Mouse (Mus musculus): ENCODE data around the gene Cyp27a1. TPM values are rescaled to one million over a fixed set of nuclear protein-coding genes. Genes with fewer than 3 reads are reported as not detected.
A peak's percentile ranks its signal among the peaks of the same experiment; 100 is the strongest.

Gene Cyp27a1
- polyA plus RNA-seq (2014; fragmentation: Nextera tagmentation; extraction: Ambion mirVana) = 1.2 and 2.9 TPM in 2 replicates

DNA sequence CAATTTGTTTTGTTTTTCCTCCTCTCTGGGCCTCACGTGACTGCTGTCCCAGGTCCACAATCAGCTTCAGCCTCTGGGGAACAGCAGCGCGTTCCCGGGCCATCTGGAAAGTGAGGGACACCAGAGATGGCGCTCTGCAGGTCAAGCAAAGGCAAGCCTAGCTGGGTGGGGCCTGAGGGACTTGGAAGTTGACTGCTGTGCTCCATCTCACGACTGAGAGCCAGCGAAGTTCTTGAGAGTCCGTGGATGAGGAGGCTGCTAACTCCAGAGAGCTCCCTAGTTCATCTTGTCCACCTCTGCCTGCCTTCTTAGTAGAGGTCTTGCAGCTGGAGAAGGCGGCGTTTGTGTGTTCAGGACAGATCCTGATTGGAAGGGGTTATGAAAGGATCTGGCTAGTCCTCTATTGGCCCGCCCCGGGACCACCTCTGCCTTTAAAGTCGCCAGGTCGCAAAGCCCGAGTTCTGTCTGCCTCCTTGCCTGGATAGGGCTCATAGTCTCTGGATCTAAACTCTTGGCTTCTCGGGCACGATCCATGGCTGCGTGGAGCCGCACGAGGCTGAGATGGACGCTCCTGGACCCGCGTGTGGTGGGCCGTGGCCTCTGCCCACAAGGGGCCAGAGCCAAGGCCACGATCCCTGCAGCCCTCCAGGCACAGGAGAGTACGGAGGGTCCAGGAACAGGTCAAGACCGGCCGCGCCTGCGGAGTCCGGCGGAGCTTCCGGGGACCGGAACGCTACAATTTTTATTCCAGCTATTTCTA is at the start of gene Cyp27a1:
TSS of gene Cyp27a1 (plus strand) at position 476 of the 760 bp plus-strand sequence.
- peak within 1 kb of the TSS; percentile 35 for H3K4me3 ChIP-seq (ENCODE audit: low read depth, low read length)
- no peaks in the 10 kb centered on the region for H3K36me3 ChIP-seq (ENCODE audit: control insufficient read depth, insufficient read depth, low read length)
- WGBS = 2% methylated on average over 35 of the region's 35 CpGs
- H3K4me2 ChIP-seq (ENCODE audit: low read depth, low read length) = peak within 1 kb of the TSS; percentile 75
- H3K27me3 ChIP-seq (ENCODE audit: control insufficient read depth, insufficient read depth, low read length) = no peaks in the 10 kb centered on the region
- H3K4me1 ChIP-seq (ENCODE audit: control insufficient read depth, insufficient read depth, low read length) = peaks cover 7% of the 10 kb centered on the region; the same call in 1 of the 2 replicates
- no peak within 1 kb of the TSS for H3K27ac ChIP-seq (ENCODE audit: low read depth, low read length)
- no peak for ATAC-seq (ENCODE audit: low read depth)
- no peaks in the 10 kb centered on the region for H3K9me3 ChIP-seq (ENCODE audit: control insufficient read depth, low read length)
- H3K9ac ChIP-seq (replicated peaks; ENCODE audit: low read depth, low read length) = peak within 1 kb of the TSS; percentile 49

DNA sequence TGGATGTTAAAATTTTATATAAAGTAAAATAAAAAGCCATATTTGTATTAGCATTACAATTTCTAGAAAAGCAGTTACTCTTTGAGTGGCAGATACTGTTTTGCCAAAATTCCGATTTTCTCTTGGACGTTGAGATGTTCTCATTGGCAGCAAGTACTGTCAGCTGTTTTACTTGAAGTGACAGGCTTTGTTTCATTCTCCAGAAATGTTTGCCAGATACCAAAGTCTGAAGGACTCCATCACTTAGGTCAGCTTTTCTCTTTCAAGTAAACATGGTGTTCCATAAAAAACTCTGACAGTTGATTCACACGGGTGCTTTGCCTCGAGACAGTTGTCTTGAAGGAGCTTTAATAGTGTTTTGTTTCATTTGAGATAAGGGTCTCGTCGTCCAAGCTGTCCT is 48.2 kb upstream of the Cyp27a1 start:
- Histone ChIP-seq H3K9ac (replicated peaks; ENCODE audit: low read depth, low read length) (no peak overlapping the region), H3K4me2 (ENCODE audit: low read depth, low read length) (no peak overlapping the region), H3K4me1 (ENCODE audit: control insufficient read depth, insufficient read depth, low read length) (peaks cover 6% of the 10 kb centered on the region), H3K36me3 (ENCODE audit: control insufficient read depth, insufficient read depth, low read length) (no peaks in the 10 kb centered on the region), H3K27me3 (ENCODE audit: control insufficient read depth, insufficient read depth, low read length) (no peaks in the 10 kb centered on the region), H3K4me3 (ENCODE audit: low read depth, low read length) (no peak overlapping the region), H3K9me3 (ENCODE audit: control insufficient read depth, low read length) (no peaks in the 10 kb centered on the region), H3K27ac (ENCODE audit: low read depth, low read length) (no peak overlapping the region)
- 81% methylated on average over 6 of the region's 6 CpGs for WGBS
- no peak for ATAC-seq (ENCODE audit: low read depth)

DNA sequence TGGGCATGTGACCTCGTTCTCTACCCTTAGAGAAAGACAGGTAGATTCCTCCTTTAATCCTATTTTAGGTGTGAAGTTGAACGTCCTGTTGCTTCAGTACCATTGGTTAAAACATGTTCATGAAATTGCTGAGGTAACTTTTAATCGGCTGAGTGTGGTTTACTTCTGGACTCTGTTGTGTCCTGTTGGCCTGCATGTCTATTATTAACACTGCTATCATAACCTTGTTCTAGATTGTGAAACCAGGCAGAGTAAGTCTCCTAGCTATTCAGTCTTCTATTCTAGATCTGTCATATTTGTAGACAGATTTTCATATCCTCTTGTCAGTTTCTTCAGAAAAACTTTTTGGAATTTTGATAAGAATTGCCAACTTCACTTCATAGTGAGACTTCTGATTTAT is 45.0 kb upstream of the Cyp27a1 start:
- Histone ChIP-seq H3K27me3 (ENCODE audit: control insufficient read depth, insufficient read depth, low read length) (no peaks in the 10 kb centered on the region), H3K27ac (ENCODE audit: low read depth, low read length) (no peak overlapping the region), H3K36me3 (ENCODE audit: control insufficient read depth, insufficient read depth, low read length) (no peaks in the 10 kb centered on the region), H3K9ac (replicated peaks; ENCODE audit: low read depth, low read length) (no peak overlapping the region), H3K4me3 (ENCODE audit: low read depth, low read length) (no peak overlapping the region), H3K9me3 (ENCODE audit: control insufficient read depth, low read length) (no peaks in the 10 kb centered on the region), H3K4me1 (ENCODE audit: control insufficient read depth, insufficient read depth, low read length) (peaks cover under 1% of the 10 kb centered on the region; the same call in 1 of the 2 replicates), H3K4me2 (ENCODE audit: low read depth, low read length) (no peak overlapping the region)
- 95% methylated on average over 3 of the region's 3 CpGs for WGBS
- no peak for ATAC-seq (ENCODE audit: low read depth)

DNA sequence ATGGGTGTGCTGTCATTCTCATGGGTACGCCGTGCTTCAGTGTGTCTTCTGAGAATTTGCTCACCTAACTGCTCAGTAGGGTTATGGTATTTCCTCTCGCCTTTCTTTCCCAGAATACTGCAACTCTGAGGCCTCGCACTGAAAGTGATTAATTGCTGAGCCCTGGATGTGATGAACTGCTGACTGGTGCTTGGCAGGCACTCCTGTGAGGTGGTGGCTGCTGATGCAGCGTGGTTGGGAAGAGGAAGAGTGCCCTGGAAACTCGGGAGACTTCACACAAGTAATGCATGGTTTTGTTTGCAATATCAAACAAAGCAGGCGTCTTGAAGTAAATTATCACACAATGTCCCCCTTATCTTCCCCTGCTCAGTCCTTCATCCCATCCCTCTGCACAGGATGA is 40.6 kb upstream of the Cyp27a1 start:
- no peaks in the 10 kb centered on the region for H3K9me3 ChIP-seq (ENCODE audit: control insufficient read depth, low read length)
- 84% methylated on average over 7 of the region's 7 CpGs for WGBS

DNA sequence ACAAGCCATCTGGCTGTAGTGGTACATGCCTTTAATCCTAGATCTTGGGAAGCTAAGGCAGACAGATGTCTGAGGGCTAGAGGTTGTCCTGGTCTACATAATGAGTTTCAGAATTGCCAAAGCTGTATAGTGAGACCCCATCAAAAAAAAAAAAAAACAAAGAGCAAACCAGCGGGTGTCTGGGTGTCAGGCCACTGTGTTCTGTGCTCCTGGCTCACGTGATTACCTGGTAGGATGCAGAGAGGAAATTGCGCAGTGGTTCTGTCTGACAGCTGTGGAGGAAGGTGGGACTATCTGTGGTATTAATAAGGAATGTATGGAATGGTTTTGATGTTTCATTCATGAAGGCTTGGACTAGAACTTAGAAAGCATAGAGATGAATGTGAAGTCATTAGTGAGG is 36.5 kb upstream of the Cyp27a1 start:
- WGBS = 88% methylated on average over 3 of the region's 3 CpGs
- H3K9ac ChIP-seq (replicated peaks; ENCODE audit: low read depth, low read length) = no peak overlapping the region
- H3K27me3 ChIP-seq (ENCODE audit: control insufficient read depth, insufficient read depth, low read length) = no peaks in the 10 kb centered on the region
- H3K27ac ChIP-seq (ENCODE audit: low read depth, low read length) = no peak overlapping the region
- H3K4me1 ChIP-seq (ENCODE audit: control insufficient read depth, insufficient read depth, low read length) = no peaks in the 10 kb centered on the region
- ATAC-seq (ENCODE audit: low read depth) = no peak
- peaks cover 20% of the 10 kb centered on the region; the same call in 1 of the 2 replicates for H3K36me3 ChIP-seq (ENCODE audit: control insufficient read depth, insufficient read depth, low read length)
- no peak overlapping the region for H3K4me2 ChIP-seq (ENCODE audit: low read depth, low read length)
- H3K9me3 ChIP-seq (ENCODE audit: control insufficient read depth, low read length) = no peaks in the 10 kb centered on the region
- no peak overlapping the region for H3K4me3 ChIP-seq (ENCODE audit: low read depth, low read length)

More for the DNA sequence above, 40.6 kb upstream of the Cyp27a1 start:
- no peak overlapping the region for H3K9ac ChIP-seq (replicated peaks; ENCODE audit: low read depth, low read length)
- ATAC-seq (ENCODE audit: low read depth) = no peak
- H3K4me3 ChIP-seq (ENCODE audit: low read depth, low read length) = no peak overlapping the region
- no peaks in the 10 kb centered on the region for H3K27me3 ChIP-seq (ENCODE audit: control insufficient read depth, insufficient read depth, low read length)
- H3K4me1 ChIP-seq (ENCODE audit: control insufficient read depth, insufficient read depth, low read length) = no peaks in the 10 kb centered on the region
- no peak overlapping the region for H3K27ac ChIP-seq (ENCODE audit: low read depth, low read length)
- no peak overlapping the region for H3K4me2 ChIP-seq (ENCODE audit: low read depth, low read length)
- no peaks in the 10 kb centered on the region for H3K36me3 ChIP-seq (ENCODE audit: control insufficient read depth, insufficient read depth, low read length)

DNA sequence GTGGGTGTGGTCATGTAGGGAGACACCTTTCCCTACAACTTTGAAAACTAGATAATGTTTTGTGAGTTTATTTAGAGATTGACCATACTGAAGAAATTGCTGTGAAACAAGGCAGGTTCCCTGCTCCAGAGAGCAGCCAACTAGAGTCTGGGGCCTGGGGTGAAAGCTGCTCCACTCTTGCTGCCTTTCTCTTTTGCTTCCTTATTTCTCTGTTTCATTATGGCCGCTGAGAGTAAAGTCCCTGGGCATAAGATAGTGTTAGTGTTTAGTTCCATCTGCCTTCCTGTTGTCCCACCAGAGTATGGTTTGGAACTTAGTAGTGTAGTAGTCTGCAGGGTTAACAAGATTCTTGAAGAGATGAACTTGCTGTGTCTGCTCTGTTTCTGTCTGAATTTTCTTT is 35.5 kb upstream of the Cyp27a1 start:
- H3K27ac ChIP-seq (ENCODE audit: low read depth, low read length) = no peak overlapping the region
- H3K9me3 ChIP-seq (ENCODE audit: control insufficient read depth, low read length) = no peaks in the 10 kb centered on the region
- H3K36me3 ChIP-seq (ENCODE audit: control insufficient read depth, insufficient read depth, low read length) = peaks cover 20% of the 10 kb centered on the region; the same call in 1 of the 2 replicates
- no peak overlapping the region for H3K4me2 ChIP-seq (ENCODE audit: low read depth, low read length)
- ATAC-seq (ENCODE audit: low read depth) = no peak
- H3K4me3 ChIP-seq (ENCODE audit: low read depth, low read length) = no peak overlapping the region
- H3K4me1 ChIP-seq (ENCODE audit: control insufficient read depth, insufficient read depth, low read length) = no peaks in the 10 kb centered on the region
- no peak overlapping the region for H3K9ac ChIP-seq (replicated peaks; ENCODE audit: low read depth, low read length)
- WGBS = 86% methylated on average over 1 of the region's 1 CpGs
- H3K27me3 ChIP-seq (ENCODE audit: control insufficient read depth, insufficient read depth, low read length) = no peaks in the 10 kb centered on the region

DNA sequence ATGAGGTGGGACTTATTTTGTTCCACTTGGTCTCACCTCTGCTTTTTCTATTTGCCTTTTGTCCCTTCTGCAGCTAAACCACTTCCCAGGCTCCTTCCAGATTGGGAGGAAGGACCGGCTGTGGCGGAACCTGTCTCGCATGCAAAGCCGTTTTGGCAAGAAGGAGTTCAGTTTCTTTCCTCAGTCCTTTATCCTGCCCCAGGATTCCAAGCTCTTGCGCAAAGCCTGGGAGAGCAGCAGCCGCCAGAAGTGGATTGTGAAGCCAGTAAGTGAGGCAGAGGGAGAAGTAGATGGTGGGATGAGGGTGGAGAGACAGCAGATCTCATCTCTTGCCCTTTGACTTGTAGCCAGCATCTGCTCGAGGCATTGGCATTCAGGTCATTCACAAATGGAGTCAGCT is 26.2 kb upstream of the Cyp27a1 start:
- ATAC-seq (ENCODE audit: low read depth) = no peak
- Histone ChIP-seq H3K4me1 (ENCODE audit: control insufficient read depth, insufficient read depth, low read length) (no peaks in the 10 kb centered on the region), H3K4me2 (ENCODE audit: low read depth, low read length) (no peak overlapping the region), H3K4me3 (ENCODE audit: low read depth, low read length) (no peak overlapping the region), H3K9ac (replicated peaks; ENCODE audit: low read depth, low read length) (no peak overlapping the region), H3K36me3 (ENCODE audit: control insufficient read depth, insufficient read depth, low read length) (peaks cover 55% of the 10 kb centered on the region), H3K27ac (ENCODE audit: low read depth, low read length) (no peak overlapping the region), H3K9me3 (ENCODE audit: control insufficient read depth, low read length) (no peaks in the 10 kb centered on the region), H3K27me3 (ENCODE audit: control insufficient read depth, insufficient read depth, low read length) (no peaks in the 10 kb centered on the region)
- WGBS = 98% methylated on average over 7 of the region's 7 CpGs

DNA sequence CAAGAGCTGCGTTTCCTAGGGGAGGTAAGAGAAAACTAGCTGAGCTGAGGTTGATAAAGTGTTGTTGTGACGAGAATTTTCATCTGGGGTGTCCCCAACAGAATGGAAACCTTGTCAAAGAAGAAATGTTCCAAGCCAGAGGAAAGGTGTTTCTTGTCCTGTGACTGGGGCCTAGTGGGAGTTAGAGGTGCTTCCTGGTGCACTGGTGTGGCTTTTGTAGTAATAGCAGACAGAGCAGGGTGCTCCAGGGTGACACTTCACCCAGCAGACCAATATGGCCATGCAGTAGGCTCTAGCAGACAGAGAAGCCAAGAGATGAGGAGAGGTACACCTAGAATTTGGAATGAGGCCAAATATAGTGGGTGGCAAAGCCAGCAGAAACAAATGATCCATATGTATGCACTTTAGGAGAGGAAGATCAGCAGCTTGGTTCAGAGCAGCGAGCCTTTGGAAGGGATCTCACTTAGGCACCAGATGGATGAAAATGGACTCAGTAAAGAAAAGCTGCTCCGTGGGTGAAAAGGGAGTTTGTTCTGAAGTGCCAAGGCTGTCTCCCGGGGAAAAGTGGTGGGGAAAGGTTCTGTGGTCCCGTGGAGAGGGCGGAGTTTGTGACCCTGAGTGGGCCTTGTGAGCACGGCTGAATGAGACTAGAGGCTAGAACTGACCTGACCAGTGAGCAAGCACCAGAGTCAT is 19.3 kb upstream of the Cyp27a1 start:
- no peak overlapping the region for H3K4me3 ChIP-seq (ENCODE audit: low read depth, low read length)
- no peak overlapping the region for H3K27ac ChIP-seq (ENCODE audit: low read depth, low read length)
- H3K9me3 ChIP-seq (ENCODE audit: control insufficient read depth, low read length) = no peaks in the 10 kb centered on the region
- peaks cover 65% of the 10 kb centered on the region for H3K36me3 ChIP-seq (ENCODE audit: control insufficient read depth, insufficient read depth, low read length)
- H3K9ac ChIP-seq (replicated peaks; ENCODE audit: low read depth, low read length) = no peak overlapping the region
- no peak for ATAC-seq (ENCODE audit: low read depth)
- no peaks in the 10 kb centered on the region for H3K27me3 ChIP-seq (ENCODE audit: control insufficient read depth, insufficient read depth, low read length)
- no peaks in the 10 kb centered on the region for H3K4me1 ChIP-seq (ENCODE audit: control insufficient read depth, insufficient read depth, low read length)
- no peak overlapping the region for H3K4me2 ChIP-seq (ENCODE audit: low read depth, low read length)
- WGBS = 90% methylated on average over 8 of the region's 8 CpGs

DNA sequence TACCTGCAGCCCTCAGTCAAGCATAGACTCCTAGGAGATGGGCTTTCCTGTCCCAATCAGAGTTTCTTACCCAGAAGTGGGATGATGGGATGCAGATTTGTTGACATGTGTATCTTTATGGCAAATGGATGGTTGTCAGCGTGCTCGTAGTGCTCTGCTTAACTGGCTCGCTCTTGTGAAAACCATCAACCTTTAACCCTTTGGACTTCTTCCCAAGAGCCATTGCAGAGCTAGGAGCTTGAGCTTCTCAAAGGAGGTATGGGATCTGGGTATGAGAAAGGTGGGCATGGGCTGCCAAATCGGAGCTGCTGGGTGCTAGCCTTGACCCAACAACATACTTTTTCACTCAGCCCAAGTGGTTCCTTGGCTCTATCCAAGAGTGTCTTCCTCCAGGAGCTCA is 17.5 kb upstream of the Cyp27a1 start:
- 90% methylated on average over 4 of the region's 4 CpGs for WGBS
- no peaks in the 10 kb centered on the region for H3K9me3 ChIP-seq (ENCODE audit: control insufficient read depth, low read length)
- peaks cover 58% of the 10 kb centered on the region for H3K36me3 ChIP-seq (ENCODE audit: control insufficient read depth, insufficient read depth, low read length)
- ATAC-seq (ENCODE audit: low read depth) = no peak
- H3K4me3 ChIP-seq (ENCODE audit: low read depth, low read length) = no peak overlapping the region
- H3K4me2 ChIP-seq (ENCODE audit: low read depth, low read length) = no peak overlapping the region
- H3K4me1 ChIP-seq (ENCODE audit: control insufficient read depth, insufficient read depth, low read length) = no peaks in the 10 kb centered on the region
- no peak overlapping the region for H3K27ac ChIP-seq (ENCODE audit: low read depth, low read length)
- H3K27me3 ChIP-seq (ENCODE audit: control insufficient read depth, insufficient read depth, low read length) = no peaks in the 10 kb centered on the region
- H3K9ac ChIP-seq (replicated peaks; ENCODE audit: low read depth, low read length) = no peak overlapping the region
